Mouse (Mus musculus): Measurements from ENCODE around the gene Gm9508. TPM values are rescaled to one million over a fixed set of nuclear protein-coding genes. Genes with fewer than 3 reads are reported as not detected.

Gene Gm9508
- polyA plus RNA-seq, 1 experiment from 2014 or later: not detected

GRCm38 (mm10) chr10:77685895-77686664 is 11.0 kb downstream of the Gm9508 start, which contains the start of gene Tspear:
Tspear (plus strand) TSS chr10:77686569.
- DNase-seq (ENCODE audit: low spot score): no peak
- H3K9me3 ChIP-seq (ENCODE audit: control insufficient read depth, low read length): no peaks in the 10 kb centered on the region
- no peak within 1 kb of the TSS for H3K4me2 ChIP-seq (ENCODE audit: low read depth, severe bottlenecking)
- no peak within 1 kb of the TSS for H3K4me3 ChIP-seq (ENCODE audit: low read depth, low read length)
- H3K9ac ChIP-seq (ENCODE audit: low read length): no peak within 1 kb of the TSS
- H3K27ac ChIP-seq (replicated peaks; ENCODE audit: low read depth, low read length): no peak within 1 kb of the TSS
- H3K4me1 ChIP-seq (ENCODE audit: control insufficient read depth, insufficient read depth, low read length): peaks cover 14% of the 10 kb centered on the region
- no peak for ATAC-seq (ENCODE audit: insufficient number of reproducible peaks, low FRiP score, low TSS enrichment, low read depth)
- H3K27me3 ChIP-seq (ENCODE audit: control insufficient read depth, insufficient read depth, low read length): peaks cover 27% of the 10 kb centered on the region
- H3K36me3 ChIP-seq (ENCODE audit: control insufficient read depth, insufficient read depth, low read length): no peaks in the 10 kb centered on the region
- 4% methylated on average over 22 of the region's 22 CpGs for WGBS

- H3K36me3 ChIP-seq (ENCODE audit: control insufficient read depth, insufficient read depth, low read length): no peaks in the 10 kb centered on the region
- H3K27ac ChIP-seq (replicated peaks; ENCODE audit: low read depth, low read length): no peak overlapping the region
- no peaks in the 10 kb centered on the region for H3K9me3 ChIP-seq (ENCODE audit: control insufficient read depth, low read length)
- ATAC-seq (ENCODE audit: insufficient number of reproducible peaks, low FRiP score, low TSS enrichment, low read depth): peak; percentile 49; the same call in 1 of the 2 replicates
- peaks cover 27% of the 10 kb centered on the region for H3K27me3 ChIP-seq (ENCODE audit: control insufficient read depth, insufficient read depth, low read length)
- H3K4me3 ChIP-seq (ENCODE audit: low read depth, low read length): no peak overlapping the region
- peaks cover 14% of the 10 kb centered on the region for H3K4me1 ChIP-seq (ENCODE audit: control insufficient read depth, insufficient read depth, low read length)
- WGBS: 20% methylated on average over 8 of the region's 8 CpGs
- H3K4me2 ChIP-seq (ENCODE audit: low read depth, severe bottlenecking): no peak overlapping the region
- no peak overlapping the region for H3K9ac ChIP-seq (ENCODE audit: low read length)
- peak; percentile 75 for DNase-seq (ENCODE audit: low spot score)
These were observed 12.9 kb downstream of the Gm9508 start for GRCm38 (mm10) chr10:77684181-77684580.

GRCm38 (mm10) chr10:77682994-77683393 is 14.0 kb downstream of the Gm9508 start:
- Histone ChIP-seq H3K4me1 (ENCODE audit: control insufficient read depth, insufficient read depth, low read length) (peaks cover 19% of the 10 kb centered on the region), H3K9me3 (ENCODE audit: control insufficient read depth, low read length) (no peaks in the 10 kb centered on the region), H3K4me2 (ENCODE audit: low read depth, severe bottlenecking) (no peak overlapping the region), H3K27ac (replicated peaks; ENCODE audit: low read depth, low read length) (no peak overlapping the region), H3K9ac (ENCODE audit: low read length) (no peak overlapping the region), H3K36me3 (ENCODE audit: control insufficient read depth, insufficient read depth, low read length) (no peaks in the 10 kb centered on the region), H3K27me3 (ENCODE audit: control insufficient read depth, insufficient read depth, low read length) (peaks cover 30% of the 10 kb centered on the region), H3K4me3 (ENCODE audit: low read depth, low read length) (no peak overlapping the region)
- DNase-seq (ENCODE audit: low spot score): no peak
- no peak for ATAC-seq (ENCODE audit: insufficient number of reproducible peaks, low FRiP score, low TSS enrichment, low read depth)
- 78% methylated on average over 7 of the region's 7 CpGs for WGBS

- no peaks in the 10 kb centered on the region; the same call in 1 of the 2 replicates for H3K9me3 ChIP-seq (ENCODE audit: control insufficient read depth, low read length)
- DNase-seq (ENCODE audit: low spot score) (peak; percentile 75), ATAC-seq (ENCODE audit: insufficient number of reproducible peaks, low FRiP score, low TSS enrichment, low read depth) (no peak)
- peak overlapping the region; percentile 29 for H3K4me3 ChIP-seq (ENCODE audit: low read depth, low read length)
- H3K27ac ChIP-seq (replicated peaks; ENCODE audit: low read depth, low read length): no peak overlapping the region
- H3K4me2 ChIP-seq (ENCODE audit: low read depth, severe bottlenecking): peak overlapping the region; percentile 82
- peak overlapping the region; percentile 37 for H3K9ac ChIP-seq (ENCODE audit: low read length)
- under 1% methylated on average over 35 of the region's 35 CpGs for WGBS
- H3K36me3 ChIP-seq (ENCODE audit: control insufficient read depth, insufficient read depth, low read length): no peaks in the 10 kb centered on the region
- peaks cover 14% of the 10 kb centered on the region for H3K27me3 ChIP-seq (ENCODE audit: control insufficient read depth, insufficient read depth, low read length)
- H3K4me1 ChIP-seq (ENCODE audit: control insufficient read depth, insufficient read depth, low read length): peaks cover 23% of the 10 kb centered on the region
These were observed 19.5 kb downstream of the Gm9508 start for GRCm38 (mm10) chr10:77677562-77677961.

GRCm38 (mm10) chr10:77673765-77674164 is 23.3 kb downstream of the Gm9508 start:
- peaks cover 20% of the 10 kb centered on the region for H3K4me1 ChIP-seq (ENCODE audit: control insufficient read depth, insufficient read depth, low read length)
- H3K27me3 ChIP-seq (ENCODE audit: control insufficient read depth, insufficient read depth, low read length): peaks cover 14% of the 10 kb centered on the region
- ATAC-seq (ENCODE audit: insufficient number of reproducible peaks, low FRiP score, low TSS enrichment, low read depth) (no peak), DNase-seq (ENCODE audit: low spot score) (no peak)
- 62% methylated on average over 13 of the region's 13 CpGs for WGBS
- no peak overlapping the region for H3K9ac ChIP-seq (ENCODE audit: low read length)
- no peak overlapping the region for H3K4me3 ChIP-seq (ENCODE audit: low read depth, low read length)
- no peak overlapping the region for H3K27ac ChIP-seq (replicated peaks; ENCODE audit: low read depth, low read length)
- no peaks in the 10 kb centered on the region for H3K36me3 ChIP-seq (ENCODE audit: control insufficient read depth, insufficient read depth, low read length)
- no peak overlapping the region for H3K4me2 ChIP-seq (ENCODE audit: low read depth, severe bottlenecking)
- no peaks in the 10 kb centered on the region; the same call in 1 of the 2 replicates for H3K9me3 ChIP-seq (ENCODE audit: control insufficient read depth, low read length)

DNA sequence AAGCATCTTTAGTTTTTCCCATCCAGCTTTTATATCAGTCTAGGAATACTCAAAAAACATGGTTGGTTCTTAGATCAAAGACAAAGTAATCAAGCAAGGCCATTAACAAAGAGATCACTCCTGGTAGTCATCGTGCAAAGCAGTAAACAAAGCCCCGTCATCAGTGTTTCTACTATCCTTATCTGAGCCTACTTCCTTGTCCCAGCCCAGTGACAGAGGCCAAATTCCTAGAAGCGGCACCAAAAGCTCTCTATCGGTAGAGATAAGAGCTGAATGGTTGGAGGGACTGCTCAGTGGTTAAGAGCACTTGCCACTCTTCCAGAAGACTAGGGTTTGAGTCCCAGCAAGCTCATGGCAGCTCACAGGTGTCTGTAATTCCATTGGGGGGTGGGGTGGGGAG is 25.5 kb downstream of the Gm9508 start:
- DNase-seq (ENCODE audit: low spot score): no peak
- peaks cover 5% of the 10 kb centered on the region; the same call in 1 of the 2 replicates for H3K4me1 ChIP-seq (ENCODE audit: control insufficient read depth, insufficient read depth, low read length)
- no peak overlapping the region for H3K27ac ChIP-seq (replicated peaks; ENCODE audit: low read depth, low read length)
- no peak overlapping the region for H3K4me3 ChIP-seq (ENCODE audit: low read depth, low read length)
- no peak overlapping the region for H3K4me2 ChIP-seq (ENCODE audit: low read depth, severe bottlenecking)
- H3K27me3 ChIP-seq (ENCODE audit: control insufficient read depth, insufficient read depth, low read length): no peaks in the 10 kb centered on the region; the same call in 1 of the 2 replicates
- H3K36me3 ChIP-seq (ENCODE audit: control insufficient read depth, insufficient read depth, low read length): no peaks in the 10 kb centered on the region
- H3K9ac ChIP-seq (ENCODE audit: low read length): no peak overlapping the region
- WGBS: 60% methylated on average over 4 of the region's 4 CpGs
- no peak for ATAC-seq (ENCODE audit: insufficient number of reproducible peaks, low FRiP score, low TSS enrichment, low read depth)
- no peaks in the 10 kb centered on the region; the same call in 1 of the 2 replicates for H3K9me3 ChIP-seq (ENCODE audit: control insufficient read depth, low read length)

DNA sequence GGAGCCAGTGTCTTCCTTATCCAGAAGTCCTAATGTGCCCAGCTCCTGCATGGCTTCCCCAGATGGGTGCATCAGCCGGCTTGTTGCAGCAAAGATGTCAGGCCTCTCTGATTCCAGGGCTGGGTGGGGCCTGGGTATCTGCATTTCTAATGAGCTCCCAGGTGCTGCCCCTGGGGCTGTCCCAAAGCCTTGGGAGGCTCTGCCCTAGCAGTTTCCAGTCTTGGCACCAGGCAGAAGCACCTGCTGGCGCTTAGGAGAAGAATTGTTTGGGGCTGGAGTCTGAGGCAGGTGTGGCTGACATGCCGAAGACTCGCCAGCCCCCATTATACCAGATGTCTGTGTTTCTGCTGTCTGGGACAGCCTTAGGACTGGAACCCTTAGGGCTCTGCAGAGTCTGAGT is 26.3 kb downstream of the Gm9508 start:
- Histone ChIP-seq H3K9ac (ENCODE audit: low read length) (no peak overlapping the region), H3K4me2 (ENCODE audit: low read depth, severe bottlenecking) (no peak overlapping the region), H3K4me3 (ENCODE audit: low read depth, low read length) (no peak overlapping the region), H3K9me3 (ENCODE audit: control insufficient read depth, low read length) (no peaks in the 10 kb centered on the region; the same call in 1 of the 2 replicates), H3K4me1 (ENCODE audit: control insufficient read depth, insufficient read depth, low read length) (peaks cover 5% of the 10 kb centered on the region; the same call in 1 of the 2 replicates), H3K36me3 (ENCODE audit: control insufficient read depth, insufficient read depth, low read length) (no peaks in the 10 kb centered on the region), H3K27me3 (ENCODE audit: control insufficient read depth, insufficient read depth, low read length) (no peaks in the 10 kb centered on the region), H3K27ac (replicated peaks; ENCODE audit: low read depth, low read length) (no peak overlapping the region)
- no peak for ATAC-seq (ENCODE audit: insufficient number of reproducible peaks, low FRiP score, low TSS enrichment, low read depth)
- DNase-seq (ENCODE audit: low spot score): no peak
- 79% methylated on average over 4 of the region's 4 CpGs for WGBS

DNA sequence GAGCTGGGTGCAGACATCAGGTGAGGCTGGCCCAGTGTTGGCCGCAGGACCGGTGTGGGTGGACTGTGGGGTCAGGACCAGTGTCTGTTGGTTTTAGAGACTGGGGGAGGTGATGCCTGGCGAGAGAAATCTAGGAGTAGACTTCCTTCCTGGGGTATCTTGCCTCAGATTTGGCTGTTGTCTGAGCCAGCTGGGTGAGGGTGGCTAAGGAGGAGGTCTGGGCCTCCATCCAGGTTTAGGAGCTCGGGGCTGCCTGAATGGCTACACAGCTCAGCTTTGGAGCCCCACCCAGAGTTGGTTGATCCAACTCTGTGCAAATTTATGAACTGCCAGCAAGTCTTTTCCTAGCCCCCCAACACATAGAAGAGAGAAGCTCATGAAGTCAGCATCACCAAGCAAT is 29.6 kb downstream of the Gm9508 start:
- H3K4me2 ChIP-seq (ENCODE audit: low read depth, severe bottlenecking): no peak overlapping the region
- peaks cover 3% of the 10 kb centered on the region; the same call in 1 of the 2 replicates for H3K4me1 ChIP-seq (ENCODE audit: control insufficient read depth, insufficient read depth, low read length)
- H3K36me3 ChIP-seq (ENCODE audit: control insufficient read depth, insufficient read depth, low read length): no peaks in the 10 kb centered on the region
- ATAC-seq (ENCODE audit: insufficient number of reproducible peaks, low FRiP score, low TSS enrichment, low read depth) (no peak), DNase-seq (ENCODE audit: low spot score) (no peak)
- H3K9me3 ChIP-seq (ENCODE audit: control insufficient read depth, low read length): no peaks in the 10 kb centered on the region
- no peaks in the 10 kb centered on the region for H3K27me3 ChIP-seq (ENCODE audit: control insufficient read depth, insufficient read depth, low read length)
- H3K27ac ChIP-seq (replicated peaks; ENCODE audit: low read depth, low read length): no peak overlapping the region
- no peak overlapping the region for H3K4me3 ChIP-seq (ENCODE audit: low read depth, low read length)
- H3K9ac ChIP-seq (ENCODE audit: low read length): no peak overlapping the region
- 87% methylated on average over 4 of the region's 4 CpGs for WGBS
